Mouse (Mus musculus): ENCODE data around the gene Clcc1. TPM values are rescaled to one million over a fixed set of nuclear protein-coding genes. Genes with fewer than 3 reads are reported as not detected.
"Not testable (repeated sequence)": the region's sequence is repeated elsewhere in the genome, so short reads cannot be mapped to it uniquely, and the experiment has no call there.

Gene Clcc1
- polyA plus RNA-seq, 1 experiment from 2014 or later, result 40.2 TPM

- 32% methylated on average over 14 of the region's 14 CpGs for WGBS
- Histone ChIP-seq H3K27ac (0 out of 2 replicates have a peak overlapping the region, but pooled peaks have one; percentile 89), H3K36me3 (replicated peaks; ENCODE audit: control insufficient read depth, insufficient read depth) (no peaks in the 10 kb centered on the region), H3K4me1 (replicated peaks; ENCODE audit: control insufficient read depth, insufficient read depth, low read length) (peaks cover 12% of the 10 kb centered on the region), H3K9me3 (ENCODE audit: control insufficient read depth, low read length) (no peaks in the 10 kb centered on the region), H3K4me2 (replicated peaks) (peak overlapping the region; percentile 66), H3K9ac (peak overlapping the region; percentile 75), H3K27me3 (ENCODE audit: control insufficient read depth, insufficient read depth, low read length) (no peaks in the 10 kb centered on the region), H3K4me3 (replicated peaks; ENCODE audit: low read length) (peak overlapping the region; percentile 84)
- DNase-seq (ENCODE audit: low spot score) (no peak), ATAC-seq (ENCODE audit: low FRiP score) (no peak)
Observed at GRCm38 (mm10) chr3:108654566-108654965, 853 bp downstream of the Clcc1 start.

- H3K9me3 ChIP-seq (ENCODE audit: control insufficient read depth, low read length), result no peaks in the 10 kb centered on the region
- peaks cover 12% of the 10 kb centered on the region for H3K4me1 ChIP-seq (replicated peaks; ENCODE audit: control insufficient read depth, insufficient read depth, low read length)
- DNase-seq (ENCODE audit: low spot score) (no peak), ATAC-seq (ENCODE audit: low FRiP score) (no peak)
- no peaks in the 10 kb centered on the region for H3K27me3 ChIP-seq (ENCODE audit: control insufficient read depth, insufficient read depth, low read length)
- WGBS, result 71% methylated on average over 7 of the region's 7 CpGs
- H3K4me2 ChIP-seq (replicated peaks), result no peak overlapping the region
- no peak overlapping the region for H3K9ac ChIP-seq
- H3K4me3 ChIP-seq (replicated peaks; ENCODE audit: low read length), result no peak overlapping the region
- no peak overlapping the region for H3K27ac ChIP-seq
- H3K36me3 ChIP-seq (replicated peaks; ENCODE audit: control insufficient read depth, insufficient read depth), result no peaks in the 10 kb centered on the region
Observed at GRCm38 (mm10) chr3:108655486-108655885, 1.8 kb downstream of the Clcc1 start.

- Histone ChIP-seq H3K27ac (no peak overlapping the region), H3K36me3 (replicated peaks; ENCODE audit: control insufficient read depth, insufficient read depth) (peaks cover 25% of the 10 kb centered on the region), H3K4me1 (replicated peaks; ENCODE audit: control insufficient read depth, insufficient read depth, low read length) (peaks cover 12% of the 10 kb centered on the region), H3K27me3 (ENCODE audit: control insufficient read depth, insufficient read depth, low read length) (no peaks in the 10 kb centered on the region), H3K4me2 (replicated peaks) (no peak overlapping the region), H3K4me3 (replicated peaks; ENCODE audit: low read length) (no peak overlapping the region), H3K9ac (no peak overlapping the region), H3K9me3 (ENCODE audit: control insufficient read depth, low read length) (no peaks in the 10 kb centered on the region)
- 96% methylated on average over 9 of the region's 9 CpGs for WGBS
- ATAC-seq (ENCODE audit: low FRiP score) (no peak), DNase-seq (ENCODE audit: low spot score) (no peak)
Observed at GRCm38 (mm10) chr3:108658612-108659011, 4.9 kb downstream of the Clcc1 start.

- Histone ChIP-seq H3K9ac (no peak overlapping the region), H3K4me3 (replicated peaks; ENCODE audit: low read length) (no peak overlapping the region), H3K36me3 (replicated peaks; ENCODE audit: control insufficient read depth, insufficient read depth) (peaks cover 42% of the 10 kb centered on the region), H3K4me1 (replicated peaks; ENCODE audit: control insufficient read depth, insufficient read depth, low read length) (no peaks in the 10 kb centered on the region), H3K9me3 (ENCODE audit: control insufficient read depth, low read length) (no peaks in the 10 kb centered on the region), H3K27me3 (ENCODE audit: control insufficient read depth, insufficient read depth, low read length) (no peaks in the 10 kb centered on the region), H3K4me2 (replicated peaks) (no peak overlapping the region), H3K27ac (no peak overlapping the region)
- WGBS, result 77% methylated on average over 1 of the region's 1 CpGs
- ATAC-seq (ENCODE audit: low FRiP score) (no peak), DNase-seq (ENCODE audit: low spot score) (no peak)
Observed at GRCm38 (mm10) chr3:108660941-108661340, 7.2 kb downstream of the Clcc1 start.

GRCm38 (mm10) chr3:108676616-108677015 lies 22.9 kb downstream of the Clcc1 start:
- ATAC-seq (ENCODE audit: low FRiP score) (no peak), DNase-seq (ENCODE audit: low spot score) (no peak)
- 66% methylated on average over 4 of the region's 4 CpGs for WGBS
- Histone ChIP-seq H3K9ac (no peak overlapping the region), H3K36me3 (replicated peaks; ENCODE audit: control insufficient read depth, insufficient read depth) (peaks cover 95% of the 10 kb centered on the region), H3K4me3 (replicated peaks; ENCODE audit: low read length) (no peak overlapping the region), H3K27me3 (ENCODE audit: control insufficient read depth, insufficient read depth, low read length) (no peaks in the 10 kb centered on the region), H3K4me1 (replicated peaks; ENCODE audit: control insufficient read depth, insufficient read depth, low read length) (no peaks in the 10 kb centered on the region), H3K9me3 (ENCODE audit: control insufficient read depth, low read length) (no peaks in the 10 kb centered on the region), H3K4me2 (replicated peaks) (no peak overlapping the region), H3K27ac (no peak overlapping the region)

GRCm38 (mm10) chr3:108681004-108681403 lies 27.3 kb downstream of the Clcc1 start:
- 85% methylated on average over 4 of the region's 4 CpGs for WGBS
- Histone ChIP-seq H3K9ac (no peak overlapping the region), H3K4me1 (replicated peaks; ENCODE audit: control insufficient read depth, insufficient read depth, low read length) (no peaks in the 10 kb centered on the region), H3K4me2 (replicated peaks) (no peak overlapping the region), H3K36me3 (replicated peaks; ENCODE audit: control insufficient read depth, insufficient read depth) (peaks cover 92% of the 10 kb centered on the region), H3K27me3 (ENCODE audit: control insufficient read depth, insufficient read depth, low read length) (no peaks in the 10 kb centered on the region), H3K9me3 (ENCODE audit: control insufficient read depth, low read length) (no peaks in the 10 kb centered on the region), H3K4me3 (replicated peaks; ENCODE audit: low read length) (no peak overlapping the region), H3K27ac (no peak overlapping the region)
- ATAC-seq (ENCODE audit: low FRiP score) (no peak), DNase-seq (ENCODE audit: low spot score) (no peak)

- H3K4me1 ChIP-seq (replicated peaks; ENCODE audit: control insufficient read depth, insufficient read depth, low read length); H3K27ac ChIP-seq; H3K27me3 ChIP-seq (ENCODE audit: control insufficient read depth, insufficient read depth, low read length); H3K9me3 ChIP-seq (ENCODE audit: control insufficient read depth, low read length); H3K9ac ChIP-seq; ATAC-seq (ENCODE audit: low FRiP score); H3K4me3 ChIP-seq (replicated peaks; ENCODE audit: low read length); H3K4me2 ChIP-seq (replicated peaks); DNase-seq (ENCODE audit: low spot score): not testable (repeated sequence)
- 98% methylated on average over 5 of the region's 5 CpGs for WGBS
- H3K36me3 ChIP-seq (replicated peaks; ENCODE audit: control insufficient read depth, insufficient read depth), result peaks cover 77% of the 10 kb centered on the region
Observed at GRCm38 (mm10) chr3:108683597-108683996, 29.9 kb downstream of the Clcc1 start.

GRCm38 (mm10) chr3:108685701-108686100 lies 32.0 kb downstream of the Clcc1 start:
- ATAC-seq (ENCODE audit: low FRiP score) (no peak), DNase-seq (ENCODE audit: low spot score) (no peak)
- H3K9me3 ChIP-seq (ENCODE audit: control insufficient read depth, low read length), result no peaks in the 10 kb centered on the region
- no peak overlapping the region for H3K27ac ChIP-seq
- H3K4me2 ChIP-seq (replicated peaks), result no peak overlapping the region
- peaks cover 63% of the 10 kb centered on the region for H3K36me3 ChIP-seq (replicated peaks; ENCODE audit: control insufficient read depth, insufficient read depth)
- no peaks in the 10 kb centered on the region for H3K4me1 ChIP-seq (replicated peaks; ENCODE audit: control insufficient read depth, insufficient read depth, low read length)
- no peaks in the 10 kb centered on the region for H3K27me3 ChIP-seq (ENCODE audit: control insufficient read depth, insufficient read depth, low read length)
- H3K9ac ChIP-seq, result no peak overlapping the region
- H3K4me3 ChIP-seq (replicated peaks; ENCODE audit: low read length), result no peak overlapping the region
- WGBS, result 98% methylated on average over 7 of the region's 7 CpGs

GRCm38 (mm10) chr3:108689015-108689441 lies 35.3 kb downstream of the Clcc1 start:
- Histone ChIP-seq H3K4me3 (replicated peaks; ENCODE audit: low read length) (no peak overlapping the region), H3K9ac (no peak overlapping the region), H3K36me3 (replicated peaks; ENCODE audit: control insufficient read depth, insufficient read depth) (peaks cover 37% of the 10 kb centered on the region; the same call in 1 of the 2 replicates), H3K27me3 (ENCODE audit: control insufficient read depth, insufficient read depth, low read length) (no peaks in the 10 kb centered on the region), H3K4me2 (replicated peaks) (no peak overlapping the region), H3K4me1 (replicated peaks; ENCODE audit: control insufficient read depth, insufficient read depth, low read length) (no peaks in the 10 kb centered on the region), H3K9me3 (ENCODE audit: control insufficient read depth, low read length) (no peaks in the 10 kb centered on the region), H3K27ac (no peak overlapping the region)
- WGBS, result 46% methylated on average over 6 of the region's 6 CpGs
- DNase-seq (ENCODE audit: low spot score), result peak; percentile 36
- peak; percentile 53; the same call in 1 of the 2 replicates for ATAC-seq (ENCODE audit: low FRiP score)

- Histone ChIP-seq H3K36me3 (replicated peaks; ENCODE audit: control insufficient read depth, insufficient read depth) (peaks cover 36% of the 10 kb centered on the region), H3K27me3 (ENCODE audit: control insufficient read depth, insufficient read depth, low read length) (no peaks in the 10 kb centered on the region), H3K4me3 (replicated peaks; ENCODE audit: low read length) (no peak overlapping the region), H3K27ac (no peak overlapping the region), H3K4me2 (replicated peaks) (no peak overlapping the region), H3K9ac (no peak overlapping the region), H3K4me1 (replicated peaks; ENCODE audit: control insufficient read depth, insufficient read depth, low read length) (no peaks in the 10 kb centered on the region), H3K9me3 (ENCODE audit: control insufficient read depth, low read length) (no peaks in the 10 kb centered on the region)
- DNase-seq (ENCODE audit: low spot score) (no peak), ATAC-seq (ENCODE audit: low FRiP score) (no peak)
- 84% methylated on average over 8 of the region's 8 CpGs for WGBS
Observed at GRCm38 (mm10) chr3:108689446-108689845, 35.7 kb downstream of the Clcc1 start.
